Mouse (Mus musculus): ENCODE data around the gene Raver2.
"Not testable (repeated sequence)": the region's sequence is repeated elsewhere in the genome, so short reads cannot be mapped to it uniquely, and the experiment has no call there.

Gene Raver2

DNA sequence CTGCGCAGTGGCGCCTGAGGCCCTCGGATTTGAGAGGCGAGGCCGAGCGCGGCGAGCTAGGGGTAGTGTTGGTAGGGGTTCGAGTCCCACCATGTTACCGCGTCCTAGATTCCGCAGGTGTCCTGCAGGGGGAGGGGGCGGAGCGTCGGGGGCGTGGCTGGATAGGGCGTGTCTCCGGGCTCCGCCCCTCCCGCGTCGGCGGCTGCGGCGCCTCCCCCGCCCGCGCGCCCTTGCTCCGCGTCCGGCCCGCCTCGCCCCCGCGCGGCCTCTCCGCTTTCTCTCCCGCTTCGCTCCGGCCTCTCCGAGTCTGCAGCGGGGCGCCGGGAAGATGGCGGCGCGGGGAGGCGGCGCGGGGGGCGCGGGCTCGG lies at the start of gene Raver2:
TSS of gene Raver2 (plus strand) at position 198 of the 368 bp plus-strand sequence.
- peak; percentile 75 to 83 for DNase-seq

DNA sequence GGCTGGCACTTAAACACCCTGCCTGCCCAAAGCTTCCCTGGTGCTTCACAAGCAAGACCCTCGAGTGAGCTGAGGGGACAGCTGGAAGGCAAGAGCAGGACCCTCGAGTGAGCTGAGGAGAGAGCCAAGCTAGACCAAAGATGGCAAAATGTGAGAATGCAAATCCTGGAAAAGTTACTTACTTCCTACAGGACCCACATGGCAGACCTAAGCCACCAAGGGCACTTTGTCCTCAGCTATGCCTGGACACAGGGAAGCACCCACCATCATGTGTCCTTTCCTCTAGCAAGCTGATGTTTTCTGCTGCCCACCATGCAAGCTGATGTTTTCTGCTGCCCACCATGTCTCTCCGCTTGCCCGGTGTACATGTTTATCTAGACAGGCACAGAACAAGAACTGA lies 48.2 kb upstream of the Raver2 start, which contains the start of gene Gm10577:
TSS of gene Gm10577 (minus strand) at position 101 of the 400 bp plus-strand sequence.
- no peak for DNase-seq

DNA sequence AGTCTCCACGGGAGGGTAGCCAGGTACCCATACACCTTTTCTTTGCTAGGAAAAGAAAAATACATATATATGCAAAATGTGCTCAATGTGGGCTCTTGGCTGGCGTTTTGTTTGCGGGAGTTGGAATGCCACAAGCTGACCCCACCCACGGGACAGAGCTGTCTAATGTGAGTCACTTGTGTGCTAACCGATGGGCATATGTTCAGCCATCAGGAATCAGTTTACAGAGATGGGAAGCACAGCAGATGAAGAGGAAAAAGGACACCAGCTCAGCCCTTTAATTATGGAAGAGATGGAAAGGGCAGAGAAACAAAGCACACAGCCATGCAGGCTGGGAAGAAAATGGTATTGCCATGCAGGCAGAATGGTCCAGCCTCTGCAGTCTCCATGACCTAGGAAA lies 42.2 kb upstream of the Raver2 start:
- no peak for DNase-seq

DNA sequence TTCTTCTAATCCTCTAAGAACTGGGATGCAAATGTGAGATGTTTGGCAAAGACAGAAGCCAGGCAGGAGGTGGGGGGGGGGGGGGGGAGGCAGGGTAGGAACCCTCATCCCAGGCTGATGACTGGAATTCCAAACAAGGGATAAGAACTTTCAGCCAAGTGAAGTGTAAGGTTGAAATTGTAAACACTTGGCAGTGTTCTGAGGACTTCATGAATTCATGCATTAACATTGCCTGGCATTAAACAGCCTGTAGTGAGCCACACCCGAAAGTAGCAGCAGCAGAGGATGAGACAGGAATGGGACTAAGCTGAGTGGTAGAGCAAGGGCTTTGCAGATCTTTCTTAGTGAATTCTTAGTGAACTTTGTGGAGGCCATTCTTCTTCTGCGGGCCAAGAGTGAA lies 41.8 kb upstream of the Raver2 start:
- peak; percentile 13 to 26 for DNase-seq

DNA sequence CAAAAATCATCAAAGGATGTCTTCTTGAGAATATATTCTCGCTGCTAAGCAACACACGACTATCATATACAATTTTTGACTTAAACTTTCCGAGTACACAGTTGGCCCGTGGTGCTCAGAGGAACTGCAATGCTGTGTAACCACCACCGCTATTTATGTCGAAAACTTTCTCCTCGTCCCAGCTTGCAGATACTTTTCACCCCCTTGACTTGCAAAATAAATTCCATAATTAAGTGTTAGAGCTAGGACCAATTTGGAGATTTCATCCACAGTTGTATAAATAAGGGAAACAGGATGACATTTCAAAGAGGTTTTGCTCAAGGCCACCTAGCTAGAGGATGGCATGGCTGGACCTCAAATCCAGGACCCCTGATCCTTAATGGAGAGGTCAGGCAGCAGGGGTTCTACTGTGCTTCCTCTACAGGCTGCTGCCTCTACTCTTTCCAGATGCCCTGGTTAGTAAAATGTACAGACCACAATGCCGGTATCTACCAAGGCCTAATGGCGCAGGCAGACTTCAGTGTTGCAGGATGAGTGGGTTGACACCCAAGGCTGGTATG lies 40.9 kb upstream of the Raver2 start:
- peak; percentile 7 to 51 for DNase-seq

DNA sequence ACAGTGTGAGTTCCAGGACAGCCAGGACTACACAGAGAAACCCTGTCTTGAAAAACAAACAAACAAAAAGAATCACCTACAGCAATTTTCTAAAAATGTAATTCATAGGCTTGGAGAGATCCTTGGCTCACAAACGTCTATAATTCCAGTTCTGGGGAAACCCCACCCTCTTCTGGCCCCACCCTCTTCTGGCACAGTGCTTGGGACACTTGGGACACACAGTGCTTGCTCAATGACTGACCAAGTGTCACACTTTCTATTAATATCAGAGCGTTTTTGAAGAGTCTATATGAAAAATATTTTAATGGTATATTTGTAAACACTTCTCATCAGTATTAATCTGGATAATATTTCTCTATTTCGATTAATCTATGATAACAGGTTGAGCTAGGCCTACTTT lies 35.7 kb upstream of the Raver2 start:
- peak in 1 of 2 experiments; percentile 23 for DNase-seq

GRCm38 (mm10) chr4:101035131-101035530 lies 33.7 kb upstream of the Raver2 start:
- peak in 1 of 2 experiments; percentile 21 for DNase-seq

DNA sequence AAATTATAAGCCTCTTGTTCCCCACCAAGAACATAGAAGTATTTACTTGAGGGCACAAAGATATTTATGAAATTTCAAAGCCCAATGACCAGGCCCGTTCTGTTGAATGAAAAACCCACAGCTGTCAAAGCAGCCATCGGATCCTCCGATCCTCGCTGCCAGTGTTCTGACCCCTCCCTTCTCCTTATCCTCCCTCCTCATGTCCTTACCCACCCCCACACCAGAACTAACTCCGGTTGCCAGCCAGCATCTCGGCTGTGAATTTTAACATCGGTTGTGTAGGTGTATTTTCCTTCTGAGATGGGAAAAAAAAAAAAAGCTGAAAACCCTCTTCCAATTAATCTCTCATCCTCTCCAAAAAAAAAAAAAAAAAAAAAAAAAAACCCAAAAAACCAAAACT lies 31.6 kb upstream of the Raver2 start:
- DNase-seq: no peak

GRCm38 (mm10) chr4:101043691-101044090 lies 25.1 kb upstream of the Raver2 start:
- DNase-seq: peak; percentile 57 to 85

DNA sequence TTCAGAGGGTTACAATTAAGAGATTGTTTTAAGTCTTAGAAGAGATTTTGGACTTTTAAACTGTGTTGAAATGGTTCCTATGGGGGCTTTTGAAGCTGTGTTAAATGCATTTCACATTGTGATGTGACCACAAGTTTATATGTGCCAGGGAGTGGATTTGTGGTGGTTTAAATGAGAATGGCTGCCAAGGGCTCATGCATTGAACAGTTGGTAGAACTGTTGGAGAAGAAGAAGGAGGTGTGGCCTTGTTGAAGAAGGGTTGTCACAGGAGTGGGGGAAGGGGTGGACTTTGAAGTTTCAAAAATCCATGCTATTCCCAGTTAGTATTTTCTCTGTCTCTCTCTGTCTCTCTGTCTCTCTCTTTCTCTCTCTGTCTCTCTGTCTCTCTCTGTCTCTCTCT lies 24.6 kb upstream of the Raver2 start:
- DNase-seq: no peak

- peak; percentile 23 to 53 for DNase-seq
These were observed 22.2 kb upstream of the Raver2 start for GRCm38 (mm10) chr4:101046576-101046975.

DNA sequence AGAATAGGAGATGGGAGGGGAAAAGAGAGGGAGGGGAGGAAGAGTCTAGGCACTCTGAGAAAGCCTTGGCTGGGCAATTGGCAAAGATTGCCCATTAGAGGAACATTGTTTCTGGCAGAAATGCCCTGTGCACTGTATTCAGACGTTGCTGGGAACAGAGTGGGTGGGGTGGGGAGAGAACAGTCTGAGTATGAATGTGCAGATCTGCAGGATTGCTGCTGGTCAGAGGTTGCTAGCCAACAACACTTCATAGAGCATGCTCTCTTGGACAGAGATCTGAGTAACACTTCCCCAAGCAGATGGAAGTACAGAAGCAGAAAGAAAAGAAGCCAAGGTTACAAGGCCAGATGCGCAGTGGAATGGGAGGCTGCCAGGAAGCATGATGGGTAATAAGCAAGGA lies 6.6 kb upstream of the Raver2 start:
- peak; percentile 43 to 79 for DNase-seq

DNA sequence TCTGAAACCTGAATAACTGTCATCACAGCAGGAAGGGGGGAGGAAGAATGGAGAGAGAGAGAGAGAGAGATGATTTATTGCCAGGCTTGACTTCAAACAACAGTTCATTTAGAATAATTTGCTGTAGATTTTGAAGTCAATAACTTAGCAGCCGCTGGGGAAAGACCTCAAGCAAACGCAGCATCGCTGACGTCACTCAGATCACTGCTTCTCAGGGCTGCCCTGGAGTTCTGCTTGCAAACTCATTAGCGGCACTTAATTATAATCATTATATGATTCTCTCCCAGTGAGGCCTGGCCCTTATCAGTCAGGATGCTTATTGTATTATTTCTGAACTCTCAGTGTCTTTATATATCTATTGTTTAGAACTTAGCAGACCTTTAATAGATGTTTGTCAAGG lies 2.4 kb upstream of the Raver2 start:
- peak in 1 of 2 experiments; percentile 55 for DNase-seq

GRCm38 (mm10) chr4:101069154-101069971 lies 580 bp downstream of the Raver2 start:
- peak; percentile 49 to 63 for DNase-seq

- DNase-seq: no peak
These were observed 2.8 kb downstream of the Raver2 start for GRCm38 (mm10) chr4:101071570-101071969.

DNA sequence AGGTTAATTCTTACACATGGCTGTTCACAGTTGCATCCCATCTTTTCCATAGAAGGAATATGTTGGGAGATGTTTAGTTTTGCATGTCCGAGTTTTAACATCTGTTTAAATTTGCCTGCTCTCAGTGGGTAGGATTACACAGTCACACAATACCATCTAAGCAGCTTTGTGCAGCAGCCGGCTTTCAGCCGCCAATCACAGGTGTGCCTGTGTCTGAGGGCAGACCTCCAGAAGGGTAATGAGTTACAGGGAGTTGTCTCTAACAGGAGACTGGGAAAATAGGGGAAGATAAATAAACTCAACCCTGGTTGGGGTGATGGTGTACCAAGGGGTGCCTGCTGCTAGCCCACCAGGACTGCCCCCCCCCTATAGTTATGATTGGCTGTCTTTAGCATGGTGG lies 7.6 kb downstream of the Raver2 start:
- no peak for DNase-seq

DNA sequence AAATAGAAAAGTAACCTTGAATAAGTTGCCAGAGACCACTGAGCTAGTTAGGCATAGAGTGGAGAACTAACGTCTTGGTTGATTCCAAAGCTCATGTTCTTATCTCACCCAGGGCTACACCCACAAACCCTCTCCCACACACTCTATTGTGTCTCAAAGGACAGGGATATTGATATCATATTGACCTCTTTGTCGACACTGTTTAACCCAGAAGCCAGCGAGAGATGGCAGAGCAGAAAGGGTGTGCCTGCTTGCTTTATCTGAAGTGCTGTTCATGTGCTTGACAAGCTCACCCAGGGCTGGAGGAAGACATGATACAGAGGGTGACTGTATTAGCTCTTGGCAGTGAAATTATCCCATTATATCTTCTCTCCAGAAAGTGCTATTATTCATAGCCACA lies 11.2 kb downstream of the Raver2 start:
- DNase-seq: no peak

GRCm38 (mm10) chr4:101082176-101082888 lies 13.5 kb downstream of the Raver2 start:
- DNase-seq: peak in 1 of 2 experiments; percentile 26

DNA sequence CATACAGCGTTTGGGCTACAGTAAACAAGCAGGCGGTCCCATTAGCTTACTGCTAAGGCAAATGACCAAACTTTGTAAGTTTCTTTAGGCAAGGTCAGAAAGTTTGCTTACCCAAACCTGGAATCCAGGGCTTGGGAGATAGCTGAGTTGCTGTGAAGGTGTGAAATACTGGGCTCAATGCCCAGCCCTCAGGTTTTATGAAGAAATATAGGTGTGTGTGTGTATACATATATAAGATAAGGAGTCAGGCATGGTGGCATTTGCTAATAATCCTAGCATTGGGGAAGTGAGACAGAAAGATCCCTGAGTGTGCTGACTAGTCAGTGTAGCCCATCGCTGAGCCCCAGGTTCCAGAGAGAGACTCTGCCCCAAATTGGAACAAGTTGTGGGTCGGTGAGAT lies 16.1 kb downstream of the Raver2 start:
- DNase-seq: no peak

DNA sequence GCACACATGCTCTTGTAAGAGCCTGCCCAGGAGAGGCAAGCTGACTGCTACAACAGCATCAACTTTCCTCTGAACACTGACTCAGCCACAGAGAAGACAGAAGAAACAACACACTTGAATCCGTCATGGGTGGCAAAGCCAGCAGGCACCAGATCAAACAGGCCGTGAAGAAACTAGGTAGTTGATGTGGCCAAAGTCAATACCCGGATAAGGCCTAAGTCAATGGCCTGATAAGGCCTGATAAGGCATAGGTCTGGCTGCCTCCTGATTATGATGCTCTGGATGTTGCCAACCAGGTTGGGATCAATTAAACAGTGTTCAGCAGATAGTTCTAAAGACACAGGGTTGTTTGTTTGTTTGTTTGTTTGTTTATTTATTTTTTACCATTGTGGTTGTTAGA lies 17.3 kb downstream of the Raver2 start:
- no peak for DNase-seq

DNA sequence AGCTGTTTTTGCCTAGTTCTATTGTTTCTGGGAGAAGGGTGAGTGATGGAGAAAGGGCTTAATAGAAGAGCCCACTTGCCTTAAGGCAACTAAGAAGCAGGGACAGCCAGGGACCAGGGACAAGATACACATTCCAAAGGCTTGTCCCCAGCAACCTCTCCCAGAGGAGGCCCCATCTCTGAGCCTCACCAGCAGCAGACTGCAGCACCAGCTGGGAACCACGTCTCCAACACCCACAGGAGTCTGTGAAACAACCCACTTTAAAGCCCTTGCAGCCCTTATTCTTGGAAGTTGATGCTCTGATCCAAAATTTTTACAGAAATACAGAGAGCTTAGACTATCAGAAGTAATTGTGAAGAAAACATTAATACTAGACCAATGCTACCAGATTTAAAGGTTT lies 18.9 kb downstream of the Raver2 start:
- peak in 1 of 2 experiments; percentile 61 for DNase-seq

GRCm38 (mm10) chr4:101090630-101091029 lies 21.8 kb downstream of the Raver2 start:
- DNase-seq: not testable (repeated sequence)

- DNase-seq: no peak
These were observed 24.5 kb downstream of the Raver2 start for GRCm38 (mm10) chr4:101093292-101093691.

GRCm38 (mm10) chr4:101107122-101107521 lies 38.3 kb downstream of the Raver2 start:
- DNase-seq: no peak

Measured in lung, postnatal 4 days (tissue).